Mouse (Mus musculus) megakaryocyte, embryonic 14.5 days (primary cell): ENCODE measurements around the gene Calcb.

Source experiments
- FLI1 ChIP-seq: IDR thresholded peaks from 2 replicates; pipeline ENCODE4 v1.6.1; 2012; ENCODE audit warnings: low read length, inconsistent platforms, mixed read lengths
- GATA1 ChIP-seq: IDR thresholded peaks from 3 replicates; pipeline ENCODE4 v1.6.1; 2012; ENCODE audit warnings: mixed read lengths, low read length, inconsistent platforms, borderline replicate concordance

GRCm38 (mm10) chr7:114718300-114718699 is at the start of gene Calcb:
- no peak for TF ChIP-seq GATA1
- no peak for TF ChIP-seq FLI1
